Comparison of ENCODE assay signal across 13 mouse cellular contexts in the genomic region with DNA sequence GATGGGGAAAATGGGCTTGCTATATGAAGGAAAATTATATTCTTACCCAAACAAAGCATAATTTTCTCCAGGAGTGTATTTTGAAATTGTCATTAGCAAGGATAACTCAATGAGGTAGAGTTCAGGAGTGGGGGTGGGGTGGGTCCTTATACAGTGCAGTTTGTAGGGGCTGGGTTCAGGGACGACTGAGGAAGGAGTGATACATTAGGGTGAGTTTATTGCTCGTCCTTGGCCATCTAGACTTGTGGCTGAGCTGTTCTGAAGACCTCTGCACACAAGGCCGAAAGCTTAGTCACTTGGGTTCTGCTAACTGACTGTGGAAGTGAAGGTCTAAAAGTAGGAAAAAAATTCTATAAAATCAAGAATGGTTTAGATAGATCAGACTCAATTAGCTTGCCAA.
"Had no signal": no experiment of that assay in that cellular context is flagged by ENCODE, and none has a peak within 500 bp of the region (broad histone marks: within the 10 kb centered on the region; RNA-seq: fewer than 3 reads in every experiment).

No protein-coding gene starts in this region.

- DNase-seq: gastrocnemius, postnatal 14 days; gastrocnemius, postnatal 36 days; heart, adult 11 months; heart, adult 2 months; heart, postnatal 10 days; heart, postnatal 4 days; kidney, adult 18-20 months; kidney, adult 9 months; kidney, postnatal 14 days; kidney, postnatal 36 days; layer of hippocampus, adult 9-11 months; layer of hippocampus, postnatal 36 days; left cerebral cortex, postnatal 4 days had no signal
